Mouse (Mus musculus) hindbrain, embryonic 16.5 days (tissue): ENCODE data around the gene Dmbt1. TPM values are rescaled to one million over a fixed set of nuclear protein-coding genes. Genes with fewer than 3 reads are reported as not detected.
"Not testable (repeated sequence)": the region's sequence is repeated elsewhere in the genome, so short reads cannot be mapped to it uniquely, and the experiment has no call there.

Experiments
- ATAC-seq: fragments of 200-750 bp; cut with Nextera tagmentation; 2 replicates; pipeline ENCODE4 v1.8.0; 2017; ENCODE audit warnings: moderate TSS enrichment, moderate library complexity
- H3K27ac ChIP-seq: fragments of 300-500 bp; sonication (generic); 2 replicates; pipeline ENCODE4 v1.5.1; 2014; ENCODE audit warnings: low read depth, mild to moderate bottlenecking, control low read depth, low read length, moderate library complexity
- H3K27me3 ChIP-seq: fragments of 300-500 bp; sonication (generic); replicated peaks from 2 replicates; pipeline ENCODE4 v1.6.1; 2014; ENCODE audit warnings: low read length; ENCODE audit not compliant: control insufficient read depth, insufficient read depth
- H3K36me3 ChIP-seq: fragments of 300-500 bp; sonication (generic); 2 replicates; pipeline ENCODE4 v1.6.1; 2014; ENCODE audit warnings: mild to moderate bottlenecking, low read length, moderate library complexity, mixed read lengths; ENCODE audit not compliant: control insufficient read depth, insufficient read depth
- H3K4me1 ChIP-seq: fragments of 300-500 bp; sonication (generic); 2 replicates; pipeline ENCODE4 v1.6.1; 2014; ENCODE audit warnings: low read depth, low read length; ENCODE audit not compliant: control insufficient read depth, insufficient read depth
- H3K4me2 ChIP-seq: fragments of 300-500 bp; sonication (generic); 2 replicates; pipeline ENCODE4 v1.6.1; 2014; ENCODE audit warnings: mild to moderate bottlenecking, low read length, control low read depth, moderate library complexity
- H3K4me3 ChIP-seq: fragments of 300-500 bp; sonication (generic); 2 replicates; pipeline ENCODE4 v1.5.1; 2014; ENCODE audit warnings: mild to moderate bottlenecking, low read length, control low read depth, moderate library complexity
- H3K9ac ChIP-seq: fragments of 300-500 bp; sonication (generic); 2 replicates; pipeline ENCODE4 v1.6.1; 2014; ENCODE audit warnings: low read depth, mild to moderate bottlenecking, control low read depth, low read length, moderate library complexity
- H3K9me3 ChIP-seq: fragments of 300-500 bp; sonication (generic); 2 replicates; pipeline ENCODE4 v1.6.1; 2014; ENCODE audit warnings: mild to moderate bottlenecking, low read length, moderate library complexity; ENCODE audit not compliant: control insufficient read depth
- WGBS: fragments of 180-500 bp; shearing (Covaris S2); extraction: QIAGEN DNeasy Blood & Tissue Kit; methylation state at CpG from one replicate; pipeline ENCODE4 v1.1.7; 2014; 5-methylcytosine and 5-hydroxymethylcytosine counted together
- polyA plus RNA-seq: library from polyadenylated mRNA; unstranded; fragments of >200 nt; fragmentation: Nextera tagmentation; extraction: Ambion mirVana; gene quantifications from 2 replicates; pipeline ENCODE4 v1.2.1, GENCODE M21; 2015

The Dmbt1 gene
- polyA plus RNA-seq, 1 experiment from 2014 or later: not detected

DNA sequence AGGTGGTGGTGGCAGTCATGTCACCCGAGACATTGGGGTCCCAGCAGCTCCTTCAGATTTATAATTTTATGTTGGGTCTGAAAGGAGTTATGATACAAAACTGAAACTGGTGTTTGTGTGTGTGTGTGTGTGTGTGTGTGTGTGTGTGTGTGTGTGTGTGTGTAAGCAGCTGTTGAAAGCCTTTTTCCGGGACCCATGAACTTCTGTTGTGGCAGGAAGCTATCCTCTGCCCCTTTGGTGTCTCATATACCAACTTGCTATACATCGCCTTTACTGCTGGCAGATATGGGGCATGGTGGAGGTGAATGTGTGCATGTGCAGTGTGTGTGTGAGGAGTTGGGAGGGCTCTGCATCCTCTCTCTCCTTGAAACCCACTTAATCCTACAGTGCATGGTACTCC lies 41.6 kb downstream of the Dmbt1 start:
- not testable (repeated sequence) for H3K4me3 ChIP-seq, H3K4me2 ChIP-seq, H3K27ac ChIP-seq, H3K27me3 ChIP-seq, H3K4me1 ChIP-seq, ATAC-seq, H3K9me3 ChIP-seq, H3K9ac ChIP-seq, H3K36me3 ChIP-seq
- 96% methylated on average over 3 of the region's 3 CpGs for WGBS

- not testable (repeated sequence) for H3K4me1 ChIP-seq, H3K4me2 ChIP-seq, H3K9me3 ChIP-seq, H3K4me3 ChIP-seq, H3K36me3 ChIP-seq, ATAC-seq, H3K27ac ChIP-seq, H3K27me3 ChIP-seq, H3K9ac ChIP-seq
- WGBS: 88% methylated on average over 6 of the region's 6 CpGs
These were observed 42.2 kb downstream of the Dmbt1 start for GRCm38 (mm10) chr7:131074098-131074497.

- Histone ChIP-seq H3K4me3 (no peak overlapping the region), H3K4me2 (no peak overlapping the region), H3K27me3 (no peaks in the 10 kb centered on the region), H3K36me3 (no peaks in the 10 kb centered on the region), H3K4me1 (no peaks in the 10 kb centered on the region), H3K9ac (no peak overlapping the region), H3K9me3 (no peaks in the 10 kb centered on the region), H3K27ac (no peak overlapping the region)
- 0% methylated on average over 1 of the region's 1 CpGs for whole genome bisulfite sequencing
- ATAC-seq: no peak
These were observed 44.1 kb downstream of the Dmbt1 start for GRCm38 (mm10) chr7:131075956-131076355.

GRCm38 (mm10) chr7:131082403-131082802 lies 50.5 kb downstream of the Dmbt1 start:
- 79% methylated on average over 9 of the region's 9 CpGs for WGBS
- not testable (repeated sequence) for H3K4me1 ChIP-seq, H3K27ac ChIP-seq

GRCm38 (mm10) chr7:131112486-131112885 lies 80.6 kb downstream of the Dmbt1 start:
- H3K9me3 ChIP-seq: no peaks in the 10 kb centered on the region
- ATAC-seq: no peak
- no peaks in the 10 kb centered on the region for H3K36me3 ChIP-seq
- WGBS: 32% methylated on average over 3 of the region's 3 CpGs
- no peak overlapping the region for H3K4me2 ChIP-seq
- H3K27ac ChIP-seq: no peak overlapping the region
- H3K9ac ChIP-seq: no peak overlapping the region
- H3K27me3 ChIP-seq: no peaks in the 10 kb centered on the region
- H3K4me3 ChIP-seq: no peak overlapping the region
- no peaks in the 10 kb centered on the region for H3K4me1 ChIP-seq

More at GRCm38 (mm10) chr7:131082403-131082802, 50.5 kb downstream of the Dmbt1 start:
- H3K9me3 ChIP-seq, H3K27me3 ChIP-seq, ATAC-seq, H3K4me2 ChIP-seq, H3K36me3 ChIP-seq, H3K4me3 ChIP-seq, H3K9ac ChIP-seq: not testable (repeated sequence)

DNA sequence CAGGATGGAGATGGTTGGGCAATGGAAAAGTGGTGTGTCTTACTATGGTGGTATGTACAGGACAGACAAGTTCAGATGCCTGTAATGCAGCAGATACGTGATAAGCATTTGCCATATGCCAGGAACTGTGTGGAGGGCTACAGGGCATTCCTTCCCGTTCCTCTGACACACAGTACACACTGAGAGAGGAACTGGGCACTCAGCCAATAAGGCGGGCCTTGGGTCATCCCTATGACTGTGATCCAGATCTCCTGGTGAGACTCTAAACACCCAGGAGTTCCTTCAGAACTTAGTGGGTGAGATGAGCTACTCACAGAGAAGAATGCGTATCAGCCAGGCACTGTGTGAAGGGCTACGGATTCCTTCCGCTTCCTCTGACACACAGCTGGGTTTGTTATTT lies 81.8 kb downstream of the Dmbt1 start:
- Histone ChIP-seq H3K36me3 (no peaks in the 10 kb centered on the region), H3K9me3 (no peaks in the 10 kb centered on the region), H3K27ac (no peak overlapping the region), H3K9ac (no peak overlapping the region), H3K27me3 (no peaks in the 10 kb centered on the region), H3K4me2 (no peak overlapping the region), H3K4me3 (no peak overlapping the region), H3K4me1 (no peaks in the 10 kb centered on the region)
- WGBS: 60% methylated on average over 6 of the region's 6 CpGs
- ATAC-seq: no peak

GRCm38 (mm10) chr7:131114434-131114833 lies 82.6 kb downstream of the Dmbt1 start:
- WGBS: 74% methylated on average over 2 of the region's 2 CpGs
- no peaks in the 10 kb centered on the region for H3K27me3 ChIP-seq
- H3K9me3 ChIP-seq: no peaks in the 10 kb centered on the region

DNA sequence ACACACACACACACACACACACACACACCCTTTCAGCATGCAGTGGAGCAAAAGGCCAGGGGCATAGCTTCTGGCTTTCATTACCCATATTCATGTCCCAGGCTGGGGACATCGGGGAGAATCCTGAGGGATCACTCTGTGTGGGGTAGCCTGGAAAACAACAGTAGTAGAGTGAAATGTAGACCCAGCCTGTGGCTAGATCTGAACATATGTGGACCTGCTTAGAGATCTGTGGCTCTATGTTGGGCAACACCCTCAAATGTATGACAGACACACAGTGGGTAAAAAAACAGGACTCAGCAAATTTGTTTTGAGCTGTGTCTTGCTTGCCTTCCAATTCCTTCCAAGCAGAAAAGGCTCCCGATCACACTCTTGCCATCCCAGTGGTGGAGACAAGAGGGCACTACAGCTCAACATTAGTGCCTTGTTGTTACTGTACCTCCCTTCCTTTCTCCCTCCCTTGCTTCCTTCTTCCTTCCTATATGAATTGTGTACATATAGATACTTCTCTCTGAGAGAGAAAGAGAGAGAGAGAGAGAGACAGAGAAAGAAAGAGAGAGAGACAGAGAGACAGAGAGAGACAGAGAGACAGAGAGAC lies 90.5 kb downstream of the Dmbt1 start:
- ATAC-seq: no peak
- WGBS: 93% methylated on average over 2 of the region's 2 CpGs
- Histone ChIP-seq H3K36me3 (no peaks in the 10 kb centered on the region), H3K9ac (no peak overlapping the region), H3K4me2 (no peak overlapping the region), H3K4me1 (no peaks in the 10 kb centered on the region), H3K27me3 (no peaks in the 10 kb centered on the region), H3K9me3 (no peaks in the 10 kb centered on the region), H3K27ac (no peak overlapping the region), H3K4me3 (no peak overlapping the region)

More at GRCm38 (mm10) chr7:131114434-131114833, 82.6 kb downstream of the Dmbt1 start:
- Histone ChIP-seq H3K9ac (no peak overlapping the region), H3K4me1 (no peaks in the 10 kb centered on the region), H3K27ac (no peak overlapping the region), H3K4me3 (no peak overlapping the region), H3K36me3 (no peaks in the 10 kb centered on the region), H3K4me2 (no peak overlapping the region)
- ATAC-seq: no peak

DNA sequence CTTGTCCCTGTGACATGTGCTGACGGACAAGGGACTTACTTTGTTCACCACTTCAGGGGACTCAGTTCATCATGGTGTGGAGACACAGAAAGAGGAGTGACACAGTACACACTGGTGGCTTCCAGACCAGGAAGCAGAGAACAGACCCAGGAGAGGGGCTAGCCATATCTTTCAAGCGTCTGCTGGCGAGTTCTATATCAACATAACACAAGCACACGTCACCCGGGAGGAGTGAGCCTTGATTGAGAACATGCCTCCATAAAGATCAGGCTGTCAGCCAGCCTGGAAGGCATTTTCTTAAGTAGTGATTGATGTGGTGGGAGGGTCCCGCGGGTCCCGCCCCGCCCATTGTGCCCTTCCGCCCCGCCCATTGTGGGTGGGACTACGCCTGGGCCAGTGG lies 98.2 kb downstream of the Dmbt1 start:
- H3K9me3 ChIP-seq: no peaks in the 10 kb centered on the region
- H3K36me3 ChIP-seq: no peaks in the 10 kb centered on the region
- H3K4me1 ChIP-seq: no peaks in the 10 kb centered on the region
- no peak overlapping the region for H3K4me2 ChIP-seq
- H3K4me3 ChIP-seq: no peak overlapping the region
- no peak for ATAC-seq
- H3K27ac ChIP-seq: no peak overlapping the region
- no peak overlapping the region for H3K9ac ChIP-seq
- no peaks in the 10 kb centered on the region for H3K27me3 ChIP-seq
- WGBS: 61% methylated on average over 12 of the region's 12 CpGs

DNA sequence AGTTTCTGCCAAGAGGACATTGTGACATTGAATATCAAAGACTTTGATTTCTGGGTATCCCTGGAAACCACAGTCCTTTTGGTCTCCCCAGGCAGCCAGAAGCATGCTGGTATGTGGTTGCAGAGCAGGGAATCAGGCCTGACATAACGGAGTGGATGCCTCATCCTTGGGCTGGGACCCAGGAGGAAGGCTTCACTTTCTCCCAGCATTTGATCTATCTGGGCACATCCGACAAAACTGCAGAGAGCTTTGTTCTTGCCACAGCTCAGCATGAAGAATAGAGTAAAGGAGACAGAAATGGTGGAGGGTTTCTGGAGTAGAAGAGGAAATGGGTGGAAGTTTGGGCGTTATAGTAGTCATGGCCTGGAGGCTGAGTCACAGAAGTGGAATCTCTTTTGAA lies 101.3 kb downstream of the Dmbt1 start:
- Histone ChIP-seq H3K27me3 (no peaks in the 10 kb centered on the region), H3K9me3 (no peaks in the 10 kb centered on the region), H3K4me1 (no peaks in the 10 kb centered on the region), H3K4me3 (no peak overlapping the region), H3K27ac (no peak overlapping the region), H3K4me2 (no peak overlapping the region), H3K9ac (no peak overlapping the region), H3K36me3 (no peaks in the 10 kb centered on the region)
- ATAC-seq: peak; percentile 37; the same call in 1 of the 2 replicates
- 67% methylated on average over 3 of the region's 3 CpGs for WGBS
